Mouse (Mus musculus): ENCODE measurements at regions not wholly inside any gene's neighbourhood (a gene's known extent, or its start where the extent isn't known, plus 50 kb on each side); places are given as distances from the start of the nearest gene placed in this dataset.

GRCm38 (mm10) chr1:12334186-12334585 lies 920.3 kb downstream of the A830018L16Rik start:
- no peak for DNase-seq

- DNase-seq = no peak
Measured at GRCm38 (mm10) chr1:12344726-12345438, 931.0 kb downstream of the A830018L16Rik start.

GRCm38 (mm10) chr1:12345439-12345819 lies 931.5 kb downstream of the A830018L16Rik start:
- DNase-seq = no peak

GRCm38 (mm10) chr1:12354531-12354930 lies 940.6 kb downstream of the A830018L16Rik start:
- DNase-seq = no peak

GRCm38 (mm10) chr1:12367872-12368271 lies 954.0 kb downstream of the A830018L16Rik start:
- DNase-seq = no peak

- no peak for DNase-seq
Measured at GRCm38 (mm10) chr1:12372968-12373367, 959.1 kb downstream of the A830018L16Rik start.

- DNase-seq = no peak
Measured at GRCm38 (mm10) chr1:12398146-12398884, 984.4 kb downstream of the A830018L16Rik start.

- no peak for DNase-seq
Measured at GRCm38 (mm10) chr1:12405391-12406270, 991.7 kb downstream of the A830018L16Rik start.

GRCm38 (mm10) chr1:12409738-12410523 lies 996.0 kb downstream of the A830018L16Rik start:
- no peak for DNase-seq

GRCm38 (mm10) chr1:12410524-12410886 lies 996.6 kb downstream of the A830018L16Rik start:
- DNase-seq = no peak

- DNase-seq = no peak
Measured at GRCm38 (mm10) chr1:12424510-12424909, 1010.6 kb downstream of the A830018L16Rik start.

- no peak for DNase-seq
Measured at GRCm38 (mm10) chr1:12437894-12438293, 1024.0 kb downstream of the A830018L16Rik start.

- no peak for DNase-seq
Measured at GRCm38 (mm10) chr1:12466255-12466654, 1052.3 kb downstream of the A830018L16Rik start.

GRCm38 (mm10) chr1:12478983-12479763 lies 1065.3 kb downstream of the A830018L16Rik start:
- DNase-seq = no peak

GRCm38 (mm10) chr1:12500442-12500841 lies 1086.5 kb downstream of the A830018L16Rik start:
- DNase-seq = no peak

GRCm38 (mm10) chr1:12507997-12508396 lies 1094.1 kb downstream of the A830018L16Rik start:
- no peak for DNase-seq

- DNase-seq = no peak
Measured at GRCm38 (mm10) chr1:12510129-12510816, 1096.4 kb downstream of the A830018L16Rik start.

GRCm38 (mm10) chr1:12519601-12520000 lies 1105.7 kb downstream of the A830018L16Rik start:
- no peak for DNase-seq

- no peak for DNase-seq
Measured at GRCm38 (mm10) chr1:12555859-12556258, 1142.0 kb downstream of the A830018L16Rik start.

GRCm38 (mm10) chr1:12571755-12572358 lies 1158.0 kb downstream of the A830018L16Rik start:
- peak; percentile 8 for DNase-seq

GRCm38 (mm10) chr1:12572770-12573169 lies 1158.9 kb downstream of the A830018L16Rik start:
- no peak for DNase-seq
